Mouse (Mus musculus): ENCODE data around the gene Pik3c2a. TPM values are rescaled to one million over a fixed set of nuclear protein-coding genes. Genes with fewer than 3 reads are reported as not detected.
"Not testable (repeated sequence)": the region's sequence is repeated elsewhere in the genome, so short reads cannot be mapped to it uniquely, and the experiment has no call there.

Pik3c2a gene
- polyA plus RNA-seq, 1 experiment from 2014 or later: 26.5 TPM

DNA sequence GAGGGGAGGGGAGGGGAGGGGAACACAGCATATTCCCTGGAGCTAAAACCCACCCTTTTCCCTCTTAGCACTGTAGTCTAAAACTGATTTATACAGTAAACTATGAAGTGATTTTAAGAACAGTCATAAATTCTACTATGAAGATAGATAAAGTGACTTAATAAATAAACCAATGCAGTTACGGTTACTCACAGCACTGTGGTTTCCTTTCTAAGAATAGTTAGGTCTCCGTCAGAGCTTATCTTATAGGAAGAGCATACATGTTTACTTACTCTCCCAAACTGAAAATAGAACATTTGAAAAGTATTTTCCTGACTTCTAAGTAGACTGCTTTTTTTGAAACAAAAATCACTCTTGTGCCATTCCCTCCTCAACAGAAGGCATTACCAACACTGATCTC is 12.3 kb downstream of the Pik3c2a start:
- Histone ChIP-seq H3K4me3 (ENCODE audit: low read depth, low read length) (no peak overlapping the region), H3K9ac (ENCODE audit: low read depth, low read length) (no peak overlapping the region), H3K4me2 (replicated peaks; ENCODE audit: low read depth, low read length) (no peak overlapping the region), H3K4me1 (replicated peaks; ENCODE audit: control insufficient read depth, insufficient read depth, low read length) (no peaks in the 10 kb centered on the region), H3K36me3 (ENCODE audit: control insufficient read depth, insufficient read depth, low read length) (no peaks in the 10 kb centered on the region), H3K27ac (ENCODE audit: low read depth, low read length) (no peak overlapping the region), H3K27me3 (ENCODE audit: control insufficient read depth, insufficient read depth, low read length) (no peaks in the 10 kb centered on the region), H3K9me3 (ENCODE audit: control insufficient read depth, low read length) (no peaks in the 10 kb centered on the region)
- no peak for ATAC-seq (ENCODE audit: low FRiP score)
- DNase-seq (ENCODE audit: low spot score): no peak
- WGBS: 94% methylated on average over 2 of the region's 2 CpGs

DNA sequence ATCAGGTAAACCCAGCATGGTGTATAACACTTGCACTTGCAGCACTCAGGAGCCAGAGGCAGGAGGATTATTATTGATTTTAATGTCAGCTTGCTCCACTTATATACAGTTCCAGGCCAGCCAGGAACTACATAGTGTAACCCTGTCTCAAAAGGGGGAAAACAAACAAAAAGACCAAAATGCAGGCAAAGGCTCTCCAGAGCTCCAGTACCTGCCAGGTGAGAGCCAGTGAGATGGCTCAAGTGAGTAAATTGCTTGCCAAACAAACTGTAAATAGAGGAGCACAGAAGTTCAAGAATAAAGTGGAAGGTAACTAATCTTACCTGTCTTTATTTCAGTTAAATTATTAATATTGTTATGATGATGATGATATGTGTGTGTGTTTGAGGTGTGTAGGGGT is 16.0 kb downstream of the Pik3c2a start:
- H3K36me3 ChIP-seq (ENCODE audit: control insufficient read depth, insufficient read depth, low read length): no peaks in the 10 kb centered on the region
- ATAC-seq (ENCODE audit: low FRiP score) (no peak), DNase-seq (ENCODE audit: low spot score) (no peak)
- H3K27ac ChIP-seq (ENCODE audit: low read depth, low read length): no peak overlapping the region
- H3K4me1 ChIP-seq (replicated peaks; ENCODE audit: control insufficient read depth, insufficient read depth, low read length): no peaks in the 10 kb centered on the region
- no peaks in the 10 kb centered on the region for H3K27me3 ChIP-seq (ENCODE audit: control insufficient read depth, insufficient read depth, low read length)
- no peak overlapping the region for H3K4me2 ChIP-seq (replicated peaks; ENCODE audit: low read depth, low read length)
- H3K4me3 ChIP-seq (ENCODE audit: low read depth, low read length): no peak overlapping the region
- no peak overlapping the region for H3K9ac ChIP-seq (ENCODE audit: low read depth, low read length)
- no peaks in the 10 kb centered on the region for H3K9me3 ChIP-seq (ENCODE audit: control insufficient read depth, low read length)

GRCm38 (mm10) chr7:116425771-116426170 is 17.5 kb downstream of the Pik3c2a start:
- Histone ChIP-seq H3K27ac (ENCODE audit: low read depth, low read length) (no peak overlapping the region), H3K9ac (ENCODE audit: low read depth, low read length) (no peak overlapping the region), H3K9me3 (ENCODE audit: control insufficient read depth, low read length) (no peaks in the 10 kb centered on the region), H3K36me3 (ENCODE audit: control insufficient read depth, insufficient read depth, low read length) (no peaks in the 10 kb centered on the region), H3K4me1 (replicated peaks; ENCODE audit: control insufficient read depth, insufficient read depth, low read length) (no peaks in the 10 kb centered on the region), H3K4me3 (ENCODE audit: low read depth, low read length) (no peak overlapping the region), H3K4me2 (replicated peaks; ENCODE audit: low read depth, low read length) (no peak overlapping the region), H3K27me3 (ENCODE audit: control insufficient read depth, insufficient read depth, low read length) (no peaks in the 10 kb centered on the region)
- no peak for ATAC-seq (ENCODE audit: low FRiP score)
- DNase-seq (ENCODE audit: low spot score): no peak
- WGBS: 94% methylated on average over 6 of the region's 6 CpGs

- ATAC-seq (ENCODE audit: low FRiP score): no peak
- H3K4me2 ChIP-seq (replicated peaks; ENCODE audit: low read depth, low read length): no peak overlapping the region
- DNase-seq (ENCODE audit: low spot score): no peak
- H3K4me1 ChIP-seq (replicated peaks; ENCODE audit: control insufficient read depth, insufficient read depth, low read length): no peaks in the 10 kb centered on the region
- no peak overlapping the region for H3K4me3 ChIP-seq (ENCODE audit: low read depth, low read length)
- H3K9ac ChIP-seq (ENCODE audit: low read depth, low read length): no peak overlapping the region
- H3K27ac ChIP-seq (ENCODE audit: low read depth, low read length): no peak overlapping the region
- H3K36me3 ChIP-seq (ENCODE audit: control insufficient read depth, insufficient read depth, low read length): 0 out of 2 replicates have a peak, but pooled peaks cover 2% of the 10 kb centered on the region
- no peaks in the 10 kb centered on the region for H3K27me3 ChIP-seq (ENCODE audit: control insufficient read depth, insufficient read depth, low read length)
- H3K9me3 ChIP-seq (ENCODE audit: control insufficient read depth, low read length): no peaks in the 10 kb centered on the region
These were observed 22.2 kb downstream of the Pik3c2a start for GRCm38 (mm10) chr7:116421081-116421480.

GRCm38 (mm10) chr7:116409438-116409837 is 33.8 kb downstream of the Pik3c2a start:
- H3K9me3 ChIP-seq (ENCODE audit: control insufficient read depth, low read length): no peaks in the 10 kb centered on the region
- no peaks in the 10 kb centered on the region for H3K36me3 ChIP-seq (ENCODE audit: control insufficient read depth, insufficient read depth, low read length)
- WGBS: 47% methylated on average over 1 of the region's 1 CpGs
- ATAC-seq (ENCODE audit: low FRiP score) (no peak), DNase-seq (ENCODE audit: low spot score) (no peak)
- no peaks in the 10 kb centered on the region for H3K27me3 ChIP-seq (ENCODE audit: control insufficient read depth, insufficient read depth, low read length)
- no peak overlapping the region for H3K4me2 ChIP-seq (replicated peaks; ENCODE audit: low read depth, low read length)
- no peak overlapping the region for H3K9ac ChIP-seq (ENCODE audit: low read depth, low read length)
- no peaks in the 10 kb centered on the region for H3K4me1 ChIP-seq (replicated peaks; ENCODE audit: control insufficient read depth, insufficient read depth, low read length)
- no peak overlapping the region for H3K4me3 ChIP-seq (ENCODE audit: low read depth, low read length)
- H3K27ac ChIP-seq (ENCODE audit: low read depth, low read length): no peak overlapping the region

- H3K9me3 ChIP-seq (ENCODE audit: control insufficient read depth, low read length): no peaks in the 10 kb centered on the region
- H3K9ac ChIP-seq (ENCODE audit: low read depth, low read length): no peak overlapping the region
- no peak for ATAC-seq (ENCODE audit: low FRiP score)
- no peaks in the 10 kb centered on the region for H3K36me3 ChIP-seq (ENCODE audit: control insufficient read depth, insufficient read depth, low read length)
- DNase-seq (ENCODE audit: low spot score): no peak
- no peak overlapping the region for H3K27ac ChIP-seq (ENCODE audit: low read depth, low read length)
- WGBS: 87% methylated on average over 3 of the region's 3 CpGs
- H3K4me2 ChIP-seq (replicated peaks; ENCODE audit: low read depth, low read length): no peak overlapping the region
- H3K27me3 ChIP-seq (ENCODE audit: control insufficient read depth, insufficient read depth, low read length): no peaks in the 10 kb centered on the region
- no peak overlapping the region for H3K4me3 ChIP-seq (ENCODE audit: low read depth, low read length)
- H3K4me1 ChIP-seq (replicated peaks; ENCODE audit: control insufficient read depth, insufficient read depth, low read length): no peaks in the 10 kb centered on the region
These were observed 50.9 kb downstream of the Pik3c2a start for GRCm38 (mm10) chr7:116392329-116392728.

DNA sequence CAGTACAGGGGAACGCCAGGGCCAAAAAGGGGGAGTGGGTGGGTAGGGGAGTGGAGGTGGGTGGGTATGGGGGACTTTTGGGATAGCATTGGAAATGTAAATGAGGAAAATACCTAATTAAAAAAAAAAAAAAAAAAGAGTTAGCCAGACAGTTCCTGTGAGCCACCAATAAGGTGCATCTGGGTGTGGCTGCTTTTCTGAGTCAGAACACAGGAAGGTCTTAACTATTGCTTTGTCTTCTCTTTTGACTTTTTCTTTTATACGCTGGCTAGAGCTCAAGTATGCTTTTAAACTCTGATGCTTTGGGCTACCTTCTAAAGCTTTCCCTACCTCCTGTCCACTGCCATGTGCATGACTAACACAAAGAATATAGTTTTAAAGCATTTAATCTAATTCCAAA is 55.9 kb downstream of the Pik3c2a start:
- H3K4me2 ChIP-seq (replicated peaks; ENCODE audit: low read depth, low read length); ATAC-seq (ENCODE audit: low FRiP score); H3K9ac ChIP-seq (ENCODE audit: low read depth, low read length); H3K27me3 ChIP-seq (ENCODE audit: control insufficient read depth, insufficient read depth, low read length); H3K27ac ChIP-seq (ENCODE audit: low read depth, low read length); H3K36me3 ChIP-seq (ENCODE audit: control insufficient read depth, insufficient read depth, low read length); H3K9me3 ChIP-seq (ENCODE audit: control insufficient read depth, low read length); DNase-seq (ENCODE audit: low spot score); H3K4me1 ChIP-seq (replicated peaks; ENCODE audit: control insufficient read depth, insufficient read depth, low read length); H3K4me3 ChIP-seq (ENCODE audit: low read depth, low read length): not testable (repeated sequence)
- 87% methylated on average over 2 of the region's 2 CpGs for WGBS

GRCm38 (mm10) chr7:116379181-116379580 is 64.1 kb downstream of the Pik3c2a start:
- not testable (repeated sequence) for H3K36me3 ChIP-seq (ENCODE audit: control insufficient read depth, insufficient read depth, low read length); H3K4me3 ChIP-seq (ENCODE audit: low read depth, low read length); H3K27me3 ChIP-seq (ENCODE audit: control insufficient read depth, insufficient read depth, low read length); H3K4me1 ChIP-seq (replicated peaks; ENCODE audit: control insufficient read depth, insufficient read depth, low read length); H3K9ac ChIP-seq (ENCODE audit: low read depth, low read length); H3K9me3 ChIP-seq (ENCODE audit: control insufficient read depth, low read length); H3K4me2 ChIP-seq (replicated peaks; ENCODE audit: low read depth, low read length); H3K27ac ChIP-seq (ENCODE audit: low read depth, low read length); DNase-seq (ENCODE audit: low spot score); ATAC-seq (ENCODE audit: low FRiP score)
- 91% methylated on average over 6 of the region's 6 CpGs for WGBS

GRCm38 (mm10) chr7:116374284-116374683 is 69.0 kb downstream of the Pik3c2a start:
- Histone ChIP-seq H3K27ac (ENCODE audit: low read depth, low read length) (no peak overlapping the region), H3K4me2 (replicated peaks; ENCODE audit: low read depth, low read length) (no peak overlapping the region), H3K27me3 (ENCODE audit: control insufficient read depth, insufficient read depth, low read length) (no peaks in the 10 kb centered on the region), H3K4me1 (replicated peaks; ENCODE audit: control insufficient read depth, insufficient read depth, low read length) (no peaks in the 10 kb centered on the region), H3K9ac (ENCODE audit: low read depth, low read length) (no peak overlapping the region), H3K36me3 (ENCODE audit: control insufficient read depth, insufficient read depth, low read length) (no peaks in the 10 kb centered on the region), H3K4me3 (ENCODE audit: low read depth, low read length) (no peak overlapping the region), H3K9me3 (ENCODE audit: control insufficient read depth, low read length) (no peaks in the 10 kb centered on the region)
- ATAC-seq (ENCODE audit: low FRiP score) (no peak), DNase-seq (ENCODE audit: low spot score) (no peak)
- 92% methylated on average over 1 of the region's 1 CpGs for WGBS

Data from hindbrain, embryonic 11.5 days (tissue).